Mouse (Mus musculus) hindbrain, embryonic 11.5 days (tissue): ENCODE measurements around the gene Rad9a. TPM values are rescaled to one million over a fixed set of nuclear protein-coding genes. Genes with fewer than 3 reads are reported as not detected.

Source experiments
- ATAC-seq: fragments of 200-750 bp; cut with Nextera tagmentation; 2 replicates; pipeline ENCODE4 v1.8.0; 2017; ENCODE audit warnings: mild to moderate bottlenecking, moderate TSS enrichment, moderate library complexity; ENCODE audit not compliant: low FRiP score
- DNase-seq: peaks from one replicate; pipeline ENCODE4 v3.0.0-alpha.2; 2015; ENCODE audit warnings: low spot score
- H3K27ac ChIP-seq: fragments of 300-500 bp; sonication (generic); 2 replicates; pipeline ENCODE4 v1.5.1; 2014; ENCODE audit warnings: mild to moderate bottlenecking, low read depth, low read length
- H3K27me3 ChIP-seq: fragments of 300-500 bp; sonication (generic); 2 replicates; pipeline ENCODE4 v1.6.1; 2014; ENCODE audit warnings: mild to moderate bottlenecking, low read length, moderate library complexity, mixed read lengths; ENCODE audit not compliant: control insufficient read depth, insufficient read depth
- H3K36me3 ChIP-seq: fragments of 300-500 bp; sonication (generic); 2 replicates; pipeline ENCODE4 v1.6.1; 2014; ENCODE audit warnings: mild to moderate bottlenecking, low read length, moderate library complexity, mixed read lengths; ENCODE audit not compliant: control insufficient read depth, insufficient read depth
- H3K4me1 ChIP-seq: fragments of 300-500 bp; sonication (generic); replicated peaks from 2 replicates; pipeline ENCODE4 v1.6.1; 2014; ENCODE audit warnings: low read length, mixed read lengths; ENCODE audit not compliant: control insufficient read depth, insufficient read depth
- H3K4me2 ChIP-seq: fragments of 300-500 bp; sonication (generic); replicated peaks from 2 replicates; pipeline ENCODE4 v1.6.1; 2014; ENCODE audit warnings: mild to moderate bottlenecking, low read depth, low read length
- H3K4me3 ChIP-seq: fragments of 300-500 bp; sonication (generic); 2 replicates; pipeline ENCODE4 v1.5.1; 2014; ENCODE audit warnings: low read depth, low read length
- H3K9ac ChIP-seq: fragments of 300-500 bp; sonication (generic); 2 replicates; pipeline ENCODE4 v1.6.1; 2014; ENCODE audit warnings: low read depth, low read length
- H3K9me3 ChIP-seq: fragments of 300-500 bp; sonication (generic); 2 replicates; pipeline ENCODE4 v1.6.1; 2016; ENCODE audit warnings: low read length; ENCODE audit not compliant: control insufficient read depth
- WGBS: fragments of 180-500 bp; shearing (Covaris S2); extraction: QIAGEN DNeasy Blood & Tissue Kit; methylation state at CpG from one replicate; pipeline ENCODE4 v1.1.7; 2014; 5-methylcytosine and 5-hydroxymethylcytosine counted together
- polyA plus RNA-seq: library from polyadenylated mRNA; unstranded; fragments of >200 nt; fragmentation: Nextera tagmentation; extraction: Ambion mirVana; gene quantifications from 2 replicates; pipeline ENCODE4 v1.2.1, GENCODE M21; 2014

Gene Rad9a
- polyA plus RNA-seq, 1 experiment from 2014 or later: 42.1 TPM

GRCm38 (mm10) chr19:4180411-4180810 lies 21.1 kb downstream of the Rad9a start:
- ATAC-seq (no peak), DNase-seq (no peak)
- no peaks in the 10 kb centered on the region for H3K9me3 ChIP-seq
- H3K36me3 ChIP-seq: no peaks in the 10 kb centered on the region
- H3K4me3 ChIP-seq: no peak overlapping the region
- no peak overlapping the region for H3K4me2 ChIP-seq
- 87% methylated on average over 7 of the region's 7 CpGs for WGBS
- no peaks in the 10 kb centered on the region for H3K27me3 ChIP-seq
- H3K9ac ChIP-seq: no peak overlapping the region
- H3K27ac ChIP-seq: no peak overlapping the region
- no peaks in the 10 kb centered on the region for H3K4me1 ChIP-seq

GRCm38 (mm10) chr19:4175368-4175947 lies 26.0 kb downstream of the Rad9a start, which contains the start of gene Carns1:
Gene Carns1 (minus strand): TSS chr19:4175479.
- Histone ChIP-seq H3K4me3 (0 out of 2 replicates have a peak within 1 kb of the TSS, but pooled peaks have one; percentile 6), H3K9ac (peak within 1 kb of the TSS; percentile 17), H3K27ac (no peak within 1 kb of the TSS), H3K27me3 (no peaks in the 10 kb centered on the region), H3K4me1 (0 out of 2 replicates have a peak, but pooled peaks cover 3% of the 10 kb centered on the region), H3K9me3 (no peaks in the 10 kb centered on the region), H3K36me3 (no peaks in the 10 kb centered on the region), H3K4me2 (peak within 1 kb of the TSS; percentile 33)
- ATAC-seq: no peak; the same call in 1 of the 2 replicates
- DNase-seq: peak; percentile 43
- 5% methylated on average over 11 of the region's 11 CpGs for WGBS

- Histone ChIP-seq H3K27ac (no peak overlapping the region), H3K9ac (no peak overlapping the region), H3K9me3 (no peaks in the 10 kb centered on the region), H3K36me3 (no peaks in the 10 kb centered on the region), H3K4me1 (peaks cover 8% of the 10 kb centered on the region; the same call in 1 of the 2 replicates), H3K27me3 (no peaks in the 10 kb centered on the region), H3K4me3 (no peak overlapping the region), H3K4me2 (no peak overlapping the region)
- WGBS: 61% methylated on average over 10 of the region's 11 CpGs
- DNase-seq (no peak), ATAC-seq (no peak)
Observed at GRCm38 (mm10) chr19:4172925-4173324, 28.5 kb downstream of the Rad9a start.

- WGBS: 73% methylated on average over 13 of the region's 13 CpGs
- Histone ChIP-seq H3K4me2 (no peak overlapping the region), H3K27ac (no peak overlapping the region), H3K4me3 (no peak overlapping the region), H3K27me3 (no peaks in the 10 kb centered on the region), H3K9me3 (no peaks in the 10 kb centered on the region), H3K9ac (no peak overlapping the region), H3K36me3 (no peaks in the 10 kb centered on the region), H3K4me1 (peaks cover 8% of the 10 kb centered on the region; the same call in 1 of the 2 replicates)
- ATAC-seq: no peak
- no peak for DNase-seq
Observed at GRCm38 (mm10) chr19:4171393-4172290, 29.8 kb downstream of the Rad9a start.

- WGBS: 89% methylated on average over 10 of the region's 10 CpGs
Observed at GRCm38 (mm10) chr19:4170723-4171392, 30.6 kb downstream of the Rad9a start.

GRCm38 (mm10) chr19:4169810-4170209 lies 31.7 kb downstream of the Rad9a start:
- Histone ChIP-seq H3K4me1 (peaks cover 5% of the 10 kb centered on the region; the same call in 1 of the 2 replicates), H3K4me3 (peak overlapping the region; percentile 39), H3K36me3 (no peaks in the 10 kb centered on the region), H3K9me3 (no peaks in the 10 kb centered on the region), H3K4me2 (peak overlapping the region; percentile 76), H3K27ac (peak overlapping the region; percentile 82), H3K9ac (peak overlapping the region; percentile 80), H3K27me3 (no peaks in the 10 kb centered on the region)
- WGBS: 11% methylated on average over 27 of the region's 27 CpGs
- no peak for DNase-seq
- peak; percentile 63 for ATAC-seq

More at GRCm38 (mm10) chr19:4170723-4171392, 30.6 kb downstream of the Rad9a start:
- Histone ChIP-seq H3K4me1 (peaks cover 8% of the 10 kb centered on the region; the same call in 1 of the 2 replicates), H3K27me3 (no peaks in the 10 kb centered on the region), H3K4me3 (no peak overlapping the region), H3K27ac (no peak overlapping the region), H3K36me3 (no peaks in the 10 kb centered on the region), H3K9me3 (no peaks in the 10 kb centered on the region), H3K4me2 (no peak overlapping the region), H3K9ac (no peak overlapping the region)
- no peak for DNase-seq
- no peak for ATAC-seq

- Histone ChIP-seq H3K4me3 (peak overlapping the region; percentile 39), H3K9me3 (no peaks in the 10 kb centered on the region), H3K4me2 (peak overlapping the region; percentile 76), H3K27me3 (no peaks in the 10 kb centered on the region), H3K9ac (peak overlapping the region; percentile 80), H3K27ac (peak overlapping the region; percentile 82), H3K4me1 (peaks cover 5% of the 10 kb centered on the region; the same call in 1 of the 2 replicates), H3K36me3 (no peaks in the 10 kb centered on the region)
- ATAC-seq (peak; percentile 93), DNase-seq (peak; percentile 100)
- under 1% methylated on average over 37 of the region's 43 CpGs for WGBS
Observed at GRCm38 (mm10) chr19:4169378-4169784, 32.1 kb downstream of the Rad9a start.

GRCm38 (mm10) chr19:4166678-4167476 lies 34.6 kb downstream of the Rad9a start:
- 84% methylated on average over 9 of the region's 9 CpGs for WGBS
- no peaks in the 10 kb centered on the region for H3K36me3 ChIP-seq

More at GRCm38 (mm10) chr19:4166678-4167476, 34.6 kb downstream of the Rad9a start:
- ATAC-seq (no peak), DNase-seq (no peak)
- no peak overlapping the region for H3K4me3 ChIP-seq
- peaks cover 9% of the 10 kb centered on the region; the same call in 1 of the 2 replicates for H3K4me1 ChIP-seq
- no peaks in the 10 kb centered on the region for H3K27me3 ChIP-seq
- H3K27ac ChIP-seq: no peak overlapping the region
- no peak overlapping the region for H3K9ac ChIP-seq
- H3K9me3 ChIP-seq: no peaks in the 10 kb centered on the region
- H3K4me2 ChIP-seq: no peak overlapping the region
